Mouse (Mus musculus): ENCODE data around the gene Cyth1. TPM values are rescaled to one million over a fixed set of nuclear protein-coding genes. Genes with fewer than 3 reads are reported as not detected.

Cyth1 gene
- polyA plus RNA-seq, 1 experiment from 2014 or later = 12.4 TPM

- Histone ChIP-seq H3K27me3 (ENCODE audit: control insufficient read depth, insufficient read depth, low read length) (no peaks in the 10 kb centered on the region), H3K36me3 (ENCODE audit: control insufficient read depth, insufficient read depth, low read length) (peaks cover 26% of the 10 kb centered on the region; the same call in 1 of the 2 replicates), H3K9me3 (ENCODE audit: control insufficient read depth, low read length) (no peaks in the 10 kb centered on the region), H3K4me1 (ENCODE audit: control insufficient read depth, insufficient read depth, low read length) (peaks cover 18% of the 10 kb centered on the region), H3K4me2 (replicated peaks; ENCODE audit: low read depth, low read length) (no peak overlapping the region), H3K9ac (ENCODE audit: low read depth, low read length) (no peak overlapping the region), H3K27ac (ENCODE audit: low read depth, low read length) (peak overlapping the region; percentile 63; the same call in 1 of the 2 replicates), H3K4me3 (ENCODE audit: low read length) (no peak overlapping the region)
- WGBS = 35% methylated on average over 10 of the region's 10 CpGs
- peak; percentile 75 for ATAC-seq (ENCODE audit: low FRiP score, low TSS enrichment)
These were observed 86.1 kb downstream of the Cyth1 start for GRCm38 (mm10) chr11:118162245-118162644.

- no peaks in the 10 kb centered on the region for H3K27me3 ChIP-seq (ENCODE audit: control insufficient read depth, insufficient read depth, low read length)
- H3K9me3 ChIP-seq (ENCODE audit: control insufficient read depth, low read length) = no peaks in the 10 kb centered on the region
- WGBS = 39% methylated on average over 6 of the region's 6 CpGs
- ATAC-seq (ENCODE audit: low FRiP score, low TSS enrichment) = peak; percentile 39; the same call in 1 of the 2 replicates
- peaks cover 18% of the 10 kb centered on the region for H3K4me1 ChIP-seq (ENCODE audit: control insufficient read depth, insufficient read depth, low read length)
- H3K4me3 ChIP-seq (ENCODE audit: low read length) = no peak overlapping the region
- peak overlapping the region; percentile 32; the same call in 1 of the 2 replicates for H3K27ac ChIP-seq (ENCODE audit: low read depth, low read length)
- H3K9ac ChIP-seq (ENCODE audit: low read depth, low read length) = no peak overlapping the region
- H3K4me2 ChIP-seq (replicated peaks; ENCODE audit: low read depth, low read length) = no peak overlapping the region
- H3K36me3 ChIP-seq (ENCODE audit: control insufficient read depth, insufficient read depth, low read length) = peaks cover 17% of the 10 kb centered on the region; the same call in 1 of the 2 replicates
These were observed 87.2 kb downstream of the Cyth1 start for GRCm38 (mm10) chr11:118161240-118161639.

GRCm38 (mm10) chr11:118160763-118161162 lies 87.6 kb downstream of the Cyth1 start:
- ATAC-seq (ENCODE audit: low FRiP score, low TSS enrichment) = no peak
- H3K9me3 ChIP-seq (ENCODE audit: control insufficient read depth, low read length) = no peaks in the 10 kb centered on the region
- no peak overlapping the region for H3K4me2 ChIP-seq (replicated peaks; ENCODE audit: low read depth, low read length)
- H3K36me3 ChIP-seq (ENCODE audit: control insufficient read depth, insufficient read depth, low read length) = peaks cover 13% of the 10 kb centered on the region; the same call in 1 of the 2 replicates
- no peak overlapping the region for H3K9ac ChIP-seq (ENCODE audit: low read depth, low read length)
- no peaks in the 10 kb centered on the region for H3K27me3 ChIP-seq (ENCODE audit: control insufficient read depth, insufficient read depth, low read length)
- H3K27ac ChIP-seq (ENCODE audit: low read depth, low read length) = peak overlapping the region; percentile 32; the same call in 1 of the 2 replicates
- WGBS = 84% methylated on average over 2 of the region's 2 CpGs
- peaks cover 18% of the 10 kb centered on the region for H3K4me1 ChIP-seq (ENCODE audit: control insufficient read depth, insufficient read depth, low read length)
- no peak overlapping the region for H3K4me3 ChIP-seq (ENCODE audit: low read length)

- peaks cover 18% of the 10 kb centered on the region for H3K4me1 ChIP-seq (ENCODE audit: control insufficient read depth, insufficient read depth, low read length)
- no peaks in the 10 kb centered on the region for H3K36me3 ChIP-seq (ENCODE audit: control insufficient read depth, insufficient read depth, low read length)
- no peak overlapping the region for H3K4me2 ChIP-seq (replicated peaks; ENCODE audit: low read depth, low read length)
- H3K27me3 ChIP-seq (ENCODE audit: control insufficient read depth, insufficient read depth, low read length) = no peaks in the 10 kb centered on the region
- no peak overlapping the region for H3K9ac ChIP-seq (ENCODE audit: low read depth, low read length)
- H3K4me3 ChIP-seq (ENCODE audit: low read length) = no peak overlapping the region
- ATAC-seq (ENCODE audit: low FRiP score, low TSS enrichment) = no peak
- 78% methylated on average over 4 of the region's 4 CpGs for WGBS
- H3K27ac ChIP-seq (ENCODE audit: low read depth, low read length) = no peak overlapping the region
- H3K9me3 ChIP-seq (ENCODE audit: control insufficient read depth, low read length) = no peaks in the 10 kb centered on the region
These were observed 89.6 kb downstream of the Cyth1 start for GRCm38 (mm10) chr11:118158753-118159152.

- no peak overlapping the region for H3K9ac ChIP-seq (ENCODE audit: low read depth, low read length)
- H3K4me2 ChIP-seq (replicated peaks; ENCODE audit: low read depth, low read length) = no peak overlapping the region
- H3K27me3 ChIP-seq (ENCODE audit: control insufficient read depth, insufficient read depth, low read length) = no peaks in the 10 kb centered on the region
- H3K27ac ChIP-seq (ENCODE audit: low read depth, low read length) = no peak overlapping the region
- no peak for ATAC-seq (ENCODE audit: low FRiP score, low TSS enrichment)
- no peaks in the 10 kb centered on the region for H3K9me3 ChIP-seq (ENCODE audit: control insufficient read depth, low read length)
- no peaks in the 10 kb centered on the region for H3K36me3 ChIP-seq (ENCODE audit: control insufficient read depth, insufficient read depth, low read length)
- no peak overlapping the region for H3K4me3 ChIP-seq (ENCODE audit: low read length)
- peaks cover 7% of the 10 kb centered on the region for H3K4me1 ChIP-seq (ENCODE audit: control insufficient read depth, insufficient read depth, low read length)
- WGBS = 43% methylated on average over 8 of the region's 8 CpGs
These were observed 91.8 kb downstream of the Cyth1 start for GRCm38 (mm10) chr11:118156480-118157060.

GRCm38 (mm10) chr11:118152964-118153363 lies 95.4 kb downstream of the Cyth1 start:
- WGBS = 82% methylated on average over 4 of the region's 4 CpGs

GRCm38 (mm10) chr11:118151423-118152180 lies 96.8 kb downstream of the Cyth1 start:
- Histone ChIP-seq H3K4me3 (ENCODE audit: low read length) (no peak overlapping the region), H3K4me2 (replicated peaks; ENCODE audit: low read depth, low read length) (no peak overlapping the region), H3K36me3 (ENCODE audit: control insufficient read depth, insufficient read depth, low read length) (no peaks in the 10 kb centered on the region), H3K27me3 (ENCODE audit: control insufficient read depth, insufficient read depth, low read length) (no peaks in the 10 kb centered on the region), H3K9ac (ENCODE audit: low read depth, low read length) (no peak overlapping the region), H3K27ac (ENCODE audit: low read depth, low read length) (no peak overlapping the region), H3K4me1 (ENCODE audit: control insufficient read depth, insufficient read depth, low read length) (no peaks in the 10 kb centered on the region; the same call in 1 of the 2 replicates), H3K9me3 (ENCODE audit: control insufficient read depth, low read length) (no peaks in the 10 kb centered on the region)
- WGBS = 89% methylated on average over 5 of the region's 5 CpGs
- ATAC-seq (ENCODE audit: low FRiP score, low TSS enrichment) = no peak

More at GRCm38 (mm10) chr11:118152964-118153363, 95.4 kb downstream of the Cyth1 start:
- H3K9me3 ChIP-seq (ENCODE audit: control insufficient read depth, low read length) = no peaks in the 10 kb centered on the region
- no peak overlapping the region for H3K27ac ChIP-seq (ENCODE audit: low read depth, low read length)
- no peaks in the 10 kb centered on the region; the same call in 1 of the 2 replicates for H3K4me1 ChIP-seq (ENCODE audit: control insufficient read depth, insufficient read depth, low read length)
- no peaks in the 10 kb centered on the region for H3K36me3 ChIP-seq (ENCODE audit: control insufficient read depth, insufficient read depth, low read length)
- H3K4me3 ChIP-seq (ENCODE audit: low read length) = no peak overlapping the region
- ATAC-seq (ENCODE audit: low FRiP score, low TSS enrichment) = no peak
- no peaks in the 10 kb centered on the region for H3K27me3 ChIP-seq (ENCODE audit: control insufficient read depth, insufficient read depth, low read length)
- no peak overlapping the region for H3K4me2 ChIP-seq (replicated peaks; ENCODE audit: low read depth, low read length)
- no peak overlapping the region for H3K9ac ChIP-seq (ENCODE audit: low read depth, low read length)

GRCm38 (mm10) chr11:118150115-118150701 lies 98.2 kb downstream of the Cyth1 start:
- Histone ChIP-seq H3K9ac (ENCODE audit: low read depth, low read length) (no peak overlapping the region), H3K36me3 (ENCODE audit: control insufficient read depth, insufficient read depth, low read length) (no peaks in the 10 kb centered on the region), H3K9me3 (ENCODE audit: control insufficient read depth, low read length) (no peaks in the 10 kb centered on the region), H3K4me3 (ENCODE audit: low read length) (no peak overlapping the region), H3K27me3 (ENCODE audit: control insufficient read depth, insufficient read depth, low read length) (no peaks in the 10 kb centered on the region), H3K4me1 (ENCODE audit: control insufficient read depth, insufficient read depth, low read length) (no peaks in the 10 kb centered on the region; the same call in 1 of the 2 replicates), H3K4me2 (replicated peaks; ENCODE audit: low read depth, low read length) (no peak overlapping the region), H3K27ac (ENCODE audit: low read depth, low read length) (no peak overlapping the region)
- 55% methylated on average over 9 of the region's 9 CpGs for WGBS
- ATAC-seq (ENCODE audit: low FRiP score, low TSS enrichment) = no peak
